Mouse (Mus musculus) CH12.LX (cell line): ENCODE data around the gene Rpl3. TPM values are rescaled to one million over a fixed set of nuclear protein-coding genes. Genes with fewer than 3 reads are reported as not detected.

ENCODE experiments used
- DNase-seq: peaks from one replicate; pipeline ENCODE4 v3.0.0-alpha.2; 2013; ENCODE audit errors: extremely low read depth
- H3K27ac ChIP-seq: 2 replicates; pipeline ENCODE4 v1.5.1; 2012; ENCODE audit warnings: low read depth, mild to moderate bottlenecking, control low read depth, moderate library complexity; ENCODE audit not compliant: insufficient read depth
- H3K27me3 ChIP-seq: replicated peaks from 2 replicates; pipeline ENCODE3; 2012; ENCODE audit warnings: inconsistent platforms
- H3K36me3 ChIP-seq, 2 experiments: replicated peaks in 1 of 2; 2 replicates each; pipeline versions ENCODE3 to v1.6.1; 2012; ENCODE audit warnings: inconsistent platforms in 1 of 2, low read length in 1 of 2, mild to moderate bottlenecking in 1 of 2, mixed read lengths in 1 of 2, moderate library complexity in 1 of 2; ENCODE audit not compliant: control insufficient read depth in 1 of 2, insufficient read depth in 1 of 2
- H3K4me1 ChIP-seq, 2 experiments: 2 replicates each; pipeline ENCODE4 v1.6.1; 2012; ENCODE audit warnings: inconsistent platforms in 1 of 2, moderate library complexity in 1 of 2; ENCODE audit not compliant: insufficient read depth in 2 of 2, control insufficient read depth in 1 of 2
- H3K4me2 ChIP-seq: 2 replicates; pipeline ENCODE4 v1.6.1; 2012; ENCODE audit warnings: low read depth, mild to moderate bottlenecking, control low read depth; ENCODE audit not compliant: poor library complexity, insufficient read depth, severe bottlenecking
- H3K4me3 ChIP-seq, 3 experiments: fragments of 150-350 bp in 1 of 3; sonication (generic) in 1 of 3; replicated peaks in 1 of 3; 2 replicates each; pipeline versions ENCODE3 to v1.5.1; 2011 to 2012; ENCODE audit warnings: low read depth in 2 of 3, low read length in 2 of 3, mild to moderate bottlenecking in 2 of 3, moderate library complexity in 2 of 3, control low read depth in 1 of 3, improper control_type of control experiment in 1 of 3, inconsistent platforms in 1 of 3, mixed read lengths in 1 of 3; ENCODE audit not compliant: poor library complexity in 1 of 3
- H3K79me2 ChIP-seq: replicated peaks from 2 replicates; pipeline ENCODE4 v1.6.1; 2012; ENCODE audit warnings: mild to moderate bottlenecking, moderate library complexity; ENCODE audit not compliant: control insufficient read depth, poor library complexity, insufficient read depth, severe bottlenecking; ENCODE audit errors: extremely low read depth
- H3K9ac ChIP-seq: 2 replicates; pipeline ENCODE4 v1.6.1; 2012; ENCODE audit warnings: low read depth, mild to moderate bottlenecking, control low read depth, moderate library complexity; ENCODE audit not compliant: insufficient read depth
- H3K9me3 ChIP-seq: replicated peaks from 2 replicates; pipeline ENCODE3; 2012; ENCODE audit warnings: low read length, inconsistent platforms, mixed read lengths
- BHLHE40 ChIP-seq: IDR thresholded peaks from 2 replicates; pipeline ENCODE4 v1.6.1; 2011; ENCODE audit warnings: mild to moderate bottlenecking, low read depth, low read length, improper control_type of control experiment
- EP300 ChIP-seq: IDR thresholded peaks from 2 replicates; pipeline ENCODE4 v1.6.1; 2011; ENCODE audit warnings: low read length, improper control_type of control experiment
- ETS1 ChIP-seq: conservative IDR thresholded peaks from 2 replicates; pipeline ENCODE4 v1.6.1; 2012; ENCODE audit warnings: low read depth, mild to moderate bottlenecking, inconsistent platforms, low read length, improper control_type of control experiment, moderate library complexity
- GABPA ChIP-seq: IDR thresholded peaks from 2 replicates; pipeline ENCODE4 v1.6.1; 2012; ENCODE audit warnings: low read depth, low read length, improper control_type of control experiment, inconsistent platforms; ENCODE audit not compliant: insufficient replicate concordance
- HCFC1 ChIP-seq: IDR thresholded peaks from 2 replicates; pipeline ENCODE4 v1.6.1; 2012; ENCODE audit warnings: low read depth, mild to moderate bottlenecking, inconsistent platforms, low read length, improper control_type of control experiment
- JUN ChIP-seq: IDR thresholded peaks from 2 replicates; pipeline ENCODE4 v1.6.1; 2011; ENCODE audit warnings: low read depth, mild to moderate bottlenecking, low read length, improper control_type of control experiment, moderate library complexity; ENCODE audit not compliant: insufficient read depth
- JUND ChIP-seq: conservative IDR thresholded peaks from 2 replicates; pipeline ENCODE4 v1.6.1; 2011; ENCODE audit warnings: low read depth, low read length, improper control_type of control experiment
- MAX ChIP-seq: IDR thresholded peaks from 2 replicates; pipeline ENCODE4 v1.6.1; 2011; ENCODE audit warnings: low read length, improper control_type of control experiment
- MAZ ChIP-seq: IDR thresholded peaks from 2 replicates; pipeline ENCODE4 v1.6.1; 2012; ENCODE audit warnings: low read depth, mild to moderate bottlenecking, inconsistent platforms, low read length, improper control_type of control experiment, moderate library complexity
- MEF2A ChIP-seq: IDR thresholded peaks from 2 replicates; pipeline ENCODE4 v1.6.1; 2014; ENCODE audit warnings: low read depth, mild to moderate bottlenecking, inconsistent platforms, low read length, improper control_type of control experiment, borderline replicate concordance
- RAD21 ChIP-seq: IDR thresholded peaks from 2 replicates; pipeline ENCODE4 v1.6.1; 2011; ENCODE audit warnings: low read depth, mild to moderate bottlenecking, low read length, improper control_type of control experiment, moderate library complexity
- RCOR1 ChIP-seq: conservative IDR thresholded peaks from 2 replicates; pipeline ENCODE4 v1.6.1; 2012; ENCODE audit warnings: low read depth, mild to moderate bottlenecking, inconsistent platforms, low read length, improper control_type of control experiment
- SIN3A ChIP-seq: IDR thresholded peaks from 2 replicates; pipeline ENCODE4 v1.6.1; 2012; ENCODE audit warnings: low read length, improper control_type of control experiment, inconsistent platforms
- TBP ChIP-seq: conservative IDR thresholded peaks from 2 replicates; pipeline ENCODE4 v1.6.1; 2011; ENCODE audit warnings: low read depth, low read length, improper control_type of control experiment
- USF2 ChIP-seq: conservative IDR thresholded peaks from 2 replicates; pipeline ENCODE4 v1.6.1; 2011; ENCODE audit warnings: low read depth, low read length, improper control_type of control experiment
- ZC3H11A ChIP-seq: IDR thresholded peaks from 2 replicates; pipeline ENCODE4 v1.6.1; 2012; ENCODE audit warnings: low read depth, mild to moderate bottlenecking, inconsistent platforms, low read length, improper control_type of control experiment
- dilution Hi-C: fragments of 300-500 bp; cut with MboI; formaldehyde crosslinking; loops from 2 replicates; pipeline ENCODE4 v1.14.3; 2020; ENCODE audit warnings: low sequenced_read_pairs; ENCODE audit not compliant: extremely low pct_unique_long_range_greater_than_20kb, extremely low pct_ligation_motif_present
- in situ Hi-C: fragments of 300-500 bp; cut with MboI; formaldehyde crosslinking; loops from 3 replicates; pipeline ENCODE4 v1.14.3; 2019; ENCODE audit warnings: low sequenced_read_pairs, low pct_ligation_motif_present, low pct_unique_long_range_greater_than_20kb, mixed read lengths
- polyA plus RNA-seq: library from polyadenylated mRNA; unstranded; fragments of >175 nt; gene quantifications from 2 replicates; pipeline ENCODE4 v1.2.1, GENCODE M21; 2012; ENCODE audit warnings: low read depth; ENCODE audit not compliant: insufficient read length
- total RNA-seq, 2 experiments: library from RNA; depleted of rRNA; stranded (reverse); fragments of 300-350 nt in 1 of 2; fragments of >200 nt in 1 of 2; gene quantifications; 2 replicates each; pipeline ENCODE4 v1.2.3; 2012 to 2014

Rpl3 gene
- total and polyA plus RNA-seq, 3 experiments: 2,198 to 3,819 (median 2,592) TPM

GRCm38 (mm10) chr15:80064965-80065364 lies 26.7 kb downstream of the Rpl3 start:
- Histone ChIP-seq H3K4me1 (peaks cover 29 to 53% of the 10 kb centered on the region in 2 experiments), H3K9me3 (no peaks in the 10 kb centered on the region), H3K27ac (no peak overlapping the region), H3K27me3 (peaks cover 3% of the 10 kb centered on the region), H3K4me2 (no peak overlapping the region), H3K9ac (no peak overlapping the region), H3K79me2 (no peaks in the 10 kb centered on the region), H3K4me3 (no peak overlapping the region), H3K36me3 (no peaks in the 10 kb centered on the region)
- TF ChIP-seq TBP (no peak), ETS1 (peak; percentile 76; the same call in 1 of the 2 replicates), RCOR1 (no peak), JUN (peak; percentile 28; the same call in 1 of the 2 replicates), MEF2A (no peak), RAD21 (no peak)
- DNase-seq: no peak
- in situ Hi-C loops (loop anchor here (5.0 kb wide), 1 partner anchor 43 kb away; no protein-coding TSS in a partner anchor), dilution Hi-C loops (no loop called here)

- H3K4me1 ChIP-seq: peaks cover 37 to 65% of the 10 kb centered on the region in 2 experiments
- no peaks in the 10 kb centered on the region for H3K36me3 ChIP-seq
- dilution Hi-C loops: no loop called here
- H3K9ac ChIP-seq: no peak overlapping the region
- peak; percentile 44 for TF ChIP-seq ETS1
- TF ChIP-seq ZC3H11A: no peak
- TF ChIP-seq BHLHE40: peak; percentile 13; the same call in 1 of the 2 replicates
- no peak overlapping the region for H3K27ac ChIP-seq
- DNase-seq: no peak
- peak overlapping the region in 1 of 3 experiments; percentile 34 for H3K4me3 ChIP-seq
- no peak overlapping the region for H3K4me2 ChIP-seq
- no peaks in the 10 kb centered on the region for H3K9me3 ChIP-seq
- H3K27me3 ChIP-seq: peaks cover 3% of the 10 kb centered on the region
- in situ Hi-C loops: loop anchor here (5.0 kb wide), 1 partner anchor 41 kb away; no protein-coding TSS in a partner anchor
- no peaks in the 10 kb centered on the region for H3K79me2 ChIP-seq
Observed at GRCm38 (mm10) chr15:80062821-80063220, 28.8 kb downstream of the Rpl3 start.

- peaks cover 37 to 70% of the 10 kb centered on the region in 2 experiments for H3K4me1 ChIP-seq
- dilution Hi-C loops: no loop called here
- no peaks in the 10 kb centered on the region for H3K36me3 ChIP-seq
- no peak overlapping the region for H3K4me2 ChIP-seq
- no peak overlapping the region for H3K27ac ChIP-seq
- DNase-seq: no peak
- H3K4me3 ChIP-seq: no peak overlapping the region
- H3K79me2 ChIP-seq: no peaks in the 10 kb centered on the region
- H3K9ac ChIP-seq: no peak overlapping the region
- in situ Hi-C loops: loop anchor here (5.0 kb wide), 1 partner anchor 40 kb away; no protein-coding TSS in a partner anchor
- H3K27me3 ChIP-seq: peaks cover under 1% of the 10 kb centered on the region
- no peaks in the 10 kb centered on the region for H3K9me3 ChIP-seq
- TF ChIP-seq MAX (no peak), GABPA (no peak), MAZ (no peak), SIN3A (no peak), USF2 (no peak), HCFC1 (no peak), EP300 (no peak), JUN (no peak), JUND (no peak), TBP (no peak)
Observed at GRCm38 (mm10) chr15:80062339-80062738, 29.3 kb downstream of the Rpl3 start.
